Mouse (Mus musculus): ENCODE measurements at regions not wholly inside any gene's neighbourhood (a gene's known extent, or its start where the extent isn't known, plus 50 kb on each side); places are given as distances from the start of the nearest gene placed in this dataset.

- no peak for DNase-seq (ENCODE audit: low spot score in 2 of 2)
These were observed 650.0 kb downstream of the Nebl start for GRCm38 (mm10) chr2:17081266-17081665.

GRCm38 (mm10) chr2:17065149-17066145 lies 665.8 kb downstream of the Nebl start:
- peak in 1 of 2 experiments; percentile 1 for DNase-seq (ENCODE audit: low spot score in 2 of 2)
